Mouse (Mus musculus) heart, embryonic 14.5 days (tissue): ENCODE results near the gene Aox1. TPM values are rescaled to one million over a fixed set of nuclear protein-coding genes. Genes with fewer than 3 reads are reported as not detected.
A peak's percentile ranks its signal among the peaks of the same experiment; 100 is the strongest.

Source experiments
- ATAC-seq: fragments of 200-750 bp; cut with Nextera tagmentation; 2 replicates; pipeline ENCODE4 v1.8.0; 2017; ENCODE audit warnings: low read depth, moderate TSS enrichment; ENCODE audit not compliant: insufficient number of reproducible peaks, insufficient read depth, low FRiP score
- H3K27ac ChIP-seq, 2 experiments: fragments of 200-500 bp in 1 of 2; fragments of 300-500 bp in 1 of 2; sonication (generic) in 1 of 2; replicated peaks in 1 of 2; 2 replicates each; pipeline ENCODE4 v1.5.1; 2012 to 2014; ENCODE audit warnings: low read depth in 2 of 2, low read length in 2 of 2, control low read depth in 1 of 2, mild to moderate bottlenecking in 1 of 2, mixed read lengths in 1 of 2; ENCODE audit not compliant: control insufficient read depth in 1 of 2, insufficient read depth in 1 of 2
- H3K27me3 ChIP-seq: fragments of 300-500 bp; sonication (generic); 2 replicates; pipeline ENCODE4 v1.6.1; 2014; ENCODE audit warnings: mild to moderate bottlenecking, low read length, control low read depth; ENCODE audit not compliant: control insufficient read depth, insufficient read depth
- H3K36me3 ChIP-seq: fragments of 300-500 bp; sonication (generic); 2 replicates; pipeline ENCODE4 v1.6.1; 2014; ENCODE audit warnings: mild to moderate bottlenecking, control low read depth, low read length, mixed read lengths; ENCODE audit not compliant: control insufficient read depth, insufficient read depth
- H3K4me1 ChIP-seq, 2 experiments: fragments of 200-500 bp in 1 of 2; fragments of 300-500 bp in 1 of 2; sonication (generic) in 1 of 2; 2 replicates each; pipeline ENCODE4 v1.6.1; 2012 to 2014; ENCODE audit warnings: low read length in 2 of 2, control low read depth in 1 of 2, mixed read lengths in 1 of 2; ENCODE audit not compliant: control insufficient read depth in 2 of 2, insufficient read depth in 2 of 2
- H3K4me2 ChIP-seq: fragments of 300-500 bp; sonication (generic); 2 replicates; pipeline ENCODE4 v1.6.1; 2014; ENCODE audit warnings: mild to moderate bottlenecking, low read length
- H3K4me3 ChIP-seq, 2 experiments: fragments of 200-500 bp in 1 of 2; fragments of 300-500 bp in 1 of 2; sonication (generic) in 1 of 2; 2 replicates each; pipeline ENCODE4 v1.5.1; 2012 to 2014; ENCODE audit warnings: low read length in 2 of 2, mild to moderate bottlenecking in 2 of 2, control low read depth in 1 of 2, low read depth in 1 of 2, moderate library complexity in 1 of 2; ENCODE audit not compliant: control insufficient read depth in 1 of 2, insufficient read depth in 1 of 2
- H3K9ac ChIP-seq: fragments of 300-500 bp; sonication (generic); 2 replicates; pipeline ENCODE4 v1.6.1; 2014; ENCODE audit warnings: mild to moderate bottlenecking, low read length
- H3K9me3 ChIP-seq: fragments of 300-500 bp; sonication (generic); 2 replicates; pipeline ENCODE4 v1.6.1; 2016; ENCODE audit warnings: low read length, control low read depth; ENCODE audit not compliant: control insufficient read depth
- WGBS: fragments of 180-500 bp; shearing (Covaris S2); extraction: QIAGEN DNeasy Blood & Tissue Kit; methylation state at CpG from one replicate; pipeline ENCODE4 v1.1.7; 2014; 5-methylcytosine and 5-hydroxymethylcytosine counted together
- polyA plus RNA-seq: library from polyadenylated mRNA; unstranded; fragments of >200 nt; fragmentation: Nextera tagmentation; extraction: Ambion mirVana; gene quantifications from 2 replicates; pipeline ENCODE4 v1.2.1, GENCODE M21; 2014

Gene Aox1
- polyA plus RNA-seq, 1 experiment from 2014 or later = 0.89 TPM

GRCm38 (mm10) chr1:58091213-58091612, 61.5 kb downstream of the Aox1 start:
- no peak overlapping the region for H3K27ac ChIP-seq
- H3K36me3 ChIP-seq = no peaks in the 10 kb centered on the region
- H3K9me3 ChIP-seq = no peaks in the 10 kb centered on the region
- ATAC-seq = no peak
- H3K27me3 ChIP-seq = no peaks in the 10 kb centered on the region; the same call in 1 of the 2 replicates
- no peak overlapping the region for H3K4me2 ChIP-seq
- H3K9ac ChIP-seq = no peak overlapping the region
- WGBS = 58% methylated on average over 3 of the region's 3 CpGs
- H3K4me3 ChIP-seq = no peak overlapping the region
- no peaks in the 10 kb centered on the region; a peak in 3 of 4 replicates for H3K4me1 ChIP-seq

- Histone ChIP-seq H3K27me3 (no peaks in the 10 kb centered on the region; the same call in 1 of the 2 replicates), H3K4me3 (no peak overlapping the region), H3K4me2 (no peak overlapping the region), H3K9ac (no peak overlapping the region), H3K36me3 (no peaks in the 10 kb centered on the region), H3K27ac (no peak overlapping the region), H3K4me1 (no peaks in the 10 kb centered on the region; a peak in 3 of 4 replicates), H3K9me3 (no peaks in the 10 kb centered on the region)
- ATAC-seq = 0 out of 2 replicates have a peak, but pooled peaks have one; percentile 54
- WGBS = 56% methylated on average over 2 of the region's 2 CpGs
Observed at GRCm38 (mm10) chr1:58091992-58092560, 62.3 kb downstream of the Aox1 start.

DNA sequence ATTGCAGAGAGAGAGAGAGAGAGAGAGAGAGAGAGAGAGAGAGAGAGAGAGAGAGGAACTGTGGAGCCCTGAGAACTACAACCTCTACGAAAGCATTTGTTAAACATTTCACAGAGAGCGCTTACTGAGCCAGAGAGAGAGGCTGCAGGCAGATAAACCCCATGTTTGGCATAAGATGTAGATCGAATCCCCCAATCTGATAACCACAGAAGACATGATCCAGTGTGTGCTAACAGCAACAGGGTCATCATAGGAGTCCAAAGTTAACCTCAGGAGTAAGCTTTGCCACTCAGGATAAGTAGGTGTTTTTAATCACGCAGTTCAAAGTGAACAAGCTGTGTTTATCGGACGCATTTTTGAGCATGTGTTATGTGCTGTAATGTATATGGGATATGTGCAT, 67.6 kb downstream of the Aox1 start:
- ATAC-seq = no peak
- Histone ChIP-seq H3K36me3 (no peaks in the 10 kb centered on the region), H3K4me1 (no peaks in the 10 kb centered on the region; a peak in 2 of 4 replicates), H3K9ac (no peak overlapping the region), H3K4me2 (no peak overlapping the region), H3K27me3 (no peaks in the 10 kb centered on the region), H3K9me3 (no peaks in the 10 kb centered on the region), H3K4me3 (no peak overlapping the region), H3K27ac (no peak overlapping the region)
- WGBS = 79% methylated on average over 6 of the region's 6 CpGs

DNA sequence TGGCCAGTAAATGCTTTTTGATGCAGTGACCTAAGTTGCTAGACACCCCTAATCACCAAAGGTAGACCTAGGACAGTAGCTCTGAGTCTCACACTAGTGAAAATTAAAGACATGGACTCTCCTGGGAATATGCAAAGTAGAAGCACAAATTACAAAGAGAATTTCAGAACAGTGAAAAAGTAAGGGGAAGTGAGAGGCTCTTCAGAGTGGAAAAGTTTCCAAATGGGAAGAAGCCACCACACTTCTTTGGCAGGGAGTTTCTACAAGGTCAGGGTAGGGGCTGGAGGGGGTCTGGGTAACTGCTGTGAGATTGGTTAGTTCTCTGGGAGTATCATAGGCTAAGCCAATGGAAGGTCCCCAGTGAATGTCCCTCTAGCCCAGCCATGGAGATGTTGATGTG, 69.4 kb downstream of the Aox1 start:
- Histone ChIP-seq H3K27me3 (no peaks in the 10 kb centered on the region), H3K9me3 (no peaks in the 10 kb centered on the region), H3K4me1 (no peaks in the 10 kb centered on the region), H3K36me3 (no peaks in the 10 kb centered on the region), H3K27ac (no peak overlapping the region), H3K4me3 (no peak overlapping the region), H3K9ac (no peak overlapping the region), H3K4me2 (no peak overlapping the region)
- ATAC-seq = no peak

DNA sequence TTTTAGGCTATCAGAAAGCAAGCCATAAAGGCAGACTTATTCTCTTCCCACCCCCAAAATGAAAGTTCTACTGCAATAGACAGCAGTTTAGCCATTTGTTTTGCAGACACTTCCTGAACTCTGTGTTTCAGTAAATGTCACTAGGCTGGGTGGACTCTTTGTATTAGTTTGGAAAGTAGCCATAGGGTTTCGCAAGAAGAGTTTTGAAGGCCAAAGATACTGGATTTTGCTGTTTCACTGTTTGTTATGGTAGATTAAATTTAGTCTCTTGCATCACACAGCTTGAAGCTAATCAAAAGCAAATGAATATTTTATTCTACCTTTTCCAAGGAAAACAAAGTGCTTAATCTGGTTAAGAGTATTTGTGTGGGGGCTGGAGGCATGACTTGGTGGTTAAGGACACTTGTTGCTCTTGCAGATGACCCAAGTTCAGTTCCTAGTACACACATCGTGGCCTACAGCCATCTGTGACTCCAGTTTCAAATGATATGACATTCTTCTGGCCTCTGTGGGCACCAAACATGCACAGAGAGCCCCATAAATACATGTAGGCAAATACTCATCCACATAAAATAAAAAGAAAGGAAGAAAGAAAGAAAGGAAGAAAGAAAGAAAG, 71.9 kb downstream of the Aox1 start:
- Histone ChIP-seq H3K27ac (no peak overlapping the region), H3K36me3 (no peaks in the 10 kb centered on the region), H3K9ac (no peak overlapping the region), H3K4me2 (no peak overlapping the region), H3K27me3 (no peaks in the 10 kb centered on the region), H3K9me3 (no peaks in the 10 kb centered on the region), H3K4me3 (no peak overlapping the region), H3K4me1 (no peaks in the 10 kb centered on the region)
- 69% methylated on average over 2 of the region's 2 CpGs for WGBS
- ATAC-seq = no peak

DNA sequence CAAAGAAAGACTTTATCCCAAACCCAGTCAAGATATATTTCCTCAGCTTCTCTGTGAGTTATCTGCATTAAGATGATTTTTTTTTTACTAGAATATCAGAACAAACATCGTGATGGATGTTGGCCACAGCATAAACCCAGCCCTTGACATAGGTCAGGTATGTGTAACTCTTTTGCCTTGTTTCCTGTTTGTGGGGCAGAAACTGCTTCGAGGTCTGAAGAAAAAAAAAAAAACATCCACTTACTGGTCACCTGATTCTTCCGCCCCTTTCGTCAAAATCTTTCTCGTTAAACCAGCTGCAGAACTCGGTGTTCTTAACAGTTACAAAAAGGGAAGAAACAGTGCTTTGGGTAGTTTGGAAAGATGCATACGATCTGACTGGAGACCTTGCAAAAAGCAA, 72.8 kb downstream of the Aox1 start:
- H3K27ac ChIP-seq = no peak overlapping the region
- no peak overlapping the region for H3K4me2 ChIP-seq
- H3K27me3 ChIP-seq = no peaks in the 10 kb centered on the region
- H3K9ac ChIP-seq = no peak overlapping the region
- no peaks in the 10 kb centered on the region for H3K9me3 ChIP-seq
- H3K36me3 ChIP-seq = no peaks in the 10 kb centered on the region
- no peaks in the 10 kb centered on the region for H3K4me1 ChIP-seq
- no peak overlapping the region for H3K4me3 ChIP-seq
- no peak for ATAC-seq
- 70% methylated on average over 7 of the region's 7 CpGs for WGBS

DNA sequence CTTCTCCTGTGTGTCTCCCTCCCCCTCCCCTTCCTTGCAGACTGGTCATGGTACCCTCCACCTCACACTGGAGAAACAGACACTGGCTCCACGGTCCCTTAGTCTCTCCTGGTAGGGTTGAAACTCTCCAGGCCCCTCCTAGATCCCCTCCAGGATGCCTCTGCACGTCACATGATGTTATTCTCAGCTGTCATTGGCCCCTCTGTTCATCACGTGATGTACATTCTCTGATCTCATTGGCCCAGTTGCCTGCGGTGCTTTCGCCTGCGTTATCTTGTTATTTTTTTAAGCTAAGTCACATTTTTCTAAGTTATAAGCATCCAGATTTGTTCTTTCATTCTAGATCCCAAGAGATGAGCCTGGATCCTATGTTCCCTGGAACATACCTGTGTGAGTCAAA, 76.0 kb downstream of the Aox1 start:
- H3K9ac ChIP-seq = no peak overlapping the region
- 85% methylated on average over 6 of the region's 6 CpGs for WGBS
- H3K36me3 ChIP-seq = no peaks in the 10 kb centered on the region
- H3K27me3 ChIP-seq = no peaks in the 10 kb centered on the region
- ATAC-seq = no peak
- no peak overlapping the region for H3K4me2 ChIP-seq
- H3K4me3 ChIP-seq = no peak overlapping the region
- no peaks in the 10 kb centered on the region for H3K9me3 ChIP-seq
- H3K27ac ChIP-seq = no peak overlapping the region
- no peaks in the 10 kb centered on the region for H3K4me1 ChIP-seq

DNA sequence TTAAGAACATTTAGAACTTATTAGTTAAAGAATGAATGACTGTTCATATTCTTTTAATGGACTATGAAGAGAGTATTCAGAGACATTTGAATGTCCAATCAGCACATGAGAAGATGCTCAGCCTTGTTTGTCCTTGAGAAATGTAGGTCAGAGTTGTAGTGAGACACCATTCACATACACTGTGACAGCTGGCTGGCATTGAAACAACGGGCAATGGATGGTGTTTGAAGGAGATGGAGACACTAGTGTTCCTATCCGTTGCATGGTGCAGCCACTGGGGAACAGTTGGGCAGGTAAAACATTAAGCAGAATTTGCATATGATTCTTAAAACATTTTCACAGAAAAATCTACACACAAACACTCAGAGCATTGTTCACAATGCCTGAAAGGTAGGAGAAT, 77.3 kb downstream of the Aox1 start:
- no peak overlapping the region for H3K27ac ChIP-seq
- 74% methylated on average over 2 of the region's 2 CpGs for WGBS
- H3K4me2 ChIP-seq = no peak overlapping the region
- no peak overlapping the region for H3K4me3 ChIP-seq
- H3K9me3 ChIP-seq = no peaks in the 10 kb centered on the region
- H3K9ac ChIP-seq = no peak overlapping the region
- no peaks in the 10 kb centered on the region for H3K36me3 ChIP-seq
- ATAC-seq = no peak
- H3K4me1 ChIP-seq = no peaks in the 10 kb centered on the region
- H3K27me3 ChIP-seq = no peaks in the 10 kb centered on the region
